Mouse (Mus musculus) stomach, embryonic 14.5 days (tissue): ENCODE measurements at regions not wholly inside any gene's neighbourhood (a gene's known extent, or its start where the extent isn't known, plus 50 kb on each side); places are given as distances from the start of the nearest gene placed in this dataset.
"Not testable (repeated sequence)": the region's sequence is repeated elsewhere in the genome, so short reads cannot be mapped to it uniquely, and the experiment has no call there.

Experiments used
- ATAC-seq: fragments of 200-750 bp; cut with Nextera tagmentation; 2 replicates; pipeline ENCODE4 v1.8.0; 2017; ENCODE audit warnings: low read depth, moderate TSS enrichment; ENCODE audit not compliant: insufficient number of reproducible peaks, insufficient read depth, low FRiP score
- H3K27ac ChIP-seq: fragments of 300-500 bp; sonication (generic); 2 replicates; pipeline ENCODE4 v1.5.1; 2014; ENCODE audit warnings: mild to moderate bottlenecking, low read length, moderate library complexity, mixed read lengths
- H3K27me3 ChIP-seq: fragments of 300-500 bp; sonication (generic); 2 replicates; pipeline ENCODE4 v1.6.1; 2014; ENCODE audit warnings: low read length, control low read depth, mixed read lengths; ENCODE audit not compliant: control insufficient read depth, insufficient read depth
- H3K36me3 ChIP-seq: fragments of 300-500 bp; sonication (generic); 2 replicates; pipeline ENCODE4 v1.6.1; 2014; ENCODE audit warnings: mild to moderate bottlenecking, control low read depth, low read length, moderate library complexity, mixed read lengths; ENCODE audit not compliant: control insufficient read depth, insufficient read depth
- H3K4me1 ChIP-seq: fragments of 300-500 bp; sonication (generic); 2 replicates; pipeline ENCODE4 v1.6.1; 2014; ENCODE audit warnings: low read length, control low read depth, mixed read lengths; ENCODE audit not compliant: control insufficient read depth, insufficient read depth
- H3K4me2 ChIP-seq: fragments of 300-500 bp; sonication (generic); replicated peaks from 2 replicates; pipeline ENCODE4 v1.6.1; 2014; ENCODE audit warnings: low read depth, low read length, control low read depth
- H3K4me3 ChIP-seq: fragments of 300-500 bp; sonication (generic); 2 replicates; pipeline ENCODE4 v1.5.1; 2014; ENCODE audit warnings: low read depth, low read length, control low read depth
- H3K9ac ChIP-seq: fragments of 300-500 bp; sonication (generic); replicated peaks from 2 replicates; pipeline ENCODE4 v1.6.1; 2014; ENCODE audit warnings: low read depth, mild to moderate bottlenecking, control low read depth, low read length, moderate library complexity, mixed read lengths
- H3K9me3 ChIP-seq: fragments of 300-500 bp; sonication (generic); 2 replicates; pipeline ENCODE4 v1.6.1; 2016; ENCODE audit warnings: low read depth, low read length, control low read depth; ENCODE audit not compliant: control insufficient read depth
- WGBS: fragments of 180-500 bp; shearing (Covaris S2); extraction: QIAGEN DNeasy Blood & Tissue Kit; methylation state at CpG from one replicate; pipeline ENCODE4 v1.1.7; 2014; 5-methylcytosine and 5-hydroxymethylcytosine counted together

DNA sequence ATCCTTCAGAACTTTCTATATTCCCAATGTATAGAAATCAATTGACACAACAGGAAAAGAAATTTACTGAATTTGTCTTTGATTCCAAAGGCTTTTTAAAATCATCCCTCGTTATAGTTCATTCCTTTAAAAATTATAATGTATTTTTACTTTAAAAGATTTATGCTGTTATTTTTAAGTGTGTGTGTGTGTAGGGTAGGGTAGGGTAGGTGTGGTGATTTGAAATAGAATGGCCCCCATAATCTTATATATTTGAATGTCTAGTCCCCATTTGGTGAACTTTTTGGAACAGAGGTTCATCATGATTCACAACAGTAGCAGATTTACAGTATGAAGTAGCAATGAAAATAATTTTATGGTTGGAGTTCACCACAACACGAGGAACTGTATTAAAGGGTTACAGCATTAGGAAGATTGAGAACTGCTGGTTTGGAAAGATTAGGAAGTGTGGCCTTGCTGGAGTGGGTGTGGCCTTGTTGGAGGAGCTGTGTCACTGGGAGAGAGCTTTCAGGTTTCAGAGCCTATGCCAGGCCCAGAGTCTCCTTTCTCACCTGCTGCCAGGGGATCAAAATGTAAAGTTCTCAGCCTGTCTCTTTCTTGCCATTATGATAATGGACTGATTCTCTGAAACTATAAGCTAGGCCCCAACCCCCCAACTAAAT lies 88.7 kb upstream of the Immp2l start:
- Histone ChIP-seq H3K36me3 (no peaks in the 10 kb centered on the region), H3K27me3 (no peaks in the 10 kb centered on the region), H3K9me3 (no peaks in the 10 kb centered on the region), H3K4me1 (no peaks in the 10 kb centered on the region), H3K9ac (no peak overlapping the region), H3K4me2 (no peak overlapping the region), H3K27ac (no peak overlapping the region), H3K4me3 (no peak overlapping the region)
- no peak for ATAC-seq
- 80% methylated on average over 2 of the region's 2 CpGs for WGBS

DNA sequence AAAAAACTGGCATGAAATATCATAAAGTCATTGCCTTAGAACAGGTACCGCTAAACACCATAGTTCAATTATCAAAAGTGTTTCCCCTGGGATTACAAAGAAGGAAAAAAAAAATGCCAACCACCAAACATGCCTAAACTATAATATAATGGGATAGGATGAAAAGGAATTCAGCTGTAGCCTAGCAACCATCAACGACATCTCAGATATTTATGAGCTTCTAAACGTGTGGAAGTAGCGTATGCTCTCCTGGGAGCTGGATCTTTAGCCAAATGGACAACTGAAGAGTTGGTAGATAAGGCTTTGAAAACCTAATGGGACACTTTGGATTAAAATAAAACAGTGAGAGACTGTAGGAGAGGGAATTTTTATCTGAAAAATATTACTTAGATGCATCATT lies 86.9 kb upstream of the Immp2l start:
- no peaks in the 10 kb centered on the region for H3K36me3 ChIP-seq
- no peak for ATAC-seq
- WGBS, result 41% methylated on average over 4 of the region's 4 CpGs
- no peak overlapping the region for H3K27ac ChIP-seq
- no peak overlapping the region for H3K9ac ChIP-seq
- no peaks in the 10 kb centered on the region for H3K4me1 ChIP-seq
- no peaks in the 10 kb centered on the region for H3K9me3 ChIP-seq
- H3K4me2 ChIP-seq, result no peak overlapping the region
- H3K27me3 ChIP-seq, result no peaks in the 10 kb centered on the region
- H3K4me3 ChIP-seq, result no peak overlapping the region

DNA sequence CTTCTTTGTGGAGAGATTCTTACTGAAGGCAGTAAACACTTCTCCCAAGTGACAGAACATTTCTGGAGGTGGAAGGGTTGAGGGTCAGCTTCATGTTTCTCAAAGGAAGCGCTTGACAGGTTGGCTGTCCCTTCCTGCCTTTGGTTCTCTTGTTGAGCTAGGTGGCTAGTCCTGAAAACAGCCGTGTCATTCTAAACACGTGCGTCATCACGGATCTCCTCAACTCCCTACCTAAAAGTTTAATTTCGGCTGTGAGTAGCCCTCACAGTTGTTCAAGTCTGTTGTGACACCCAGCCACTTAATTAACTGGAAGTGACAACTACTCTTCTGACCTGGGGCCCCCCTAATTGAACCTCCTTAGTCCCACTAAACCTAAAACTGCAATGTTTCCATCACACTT lies 77.0 kb upstream of the Immp2l start:
- ATAC-seq, result no peak
- no peak overlapping the region for H3K9ac ChIP-seq
- 70% methylated on average over 6 of the region's 6 CpGs for WGBS
- H3K27me3 ChIP-seq, result no peaks in the 10 kb centered on the region
- H3K9me3 ChIP-seq, result no peaks in the 10 kb centered on the region
- H3K4me1 ChIP-seq, result no peaks in the 10 kb centered on the region
- H3K27ac ChIP-seq, result no peak overlapping the region
- no peak overlapping the region for H3K4me2 ChIP-seq
- no peaks in the 10 kb centered on the region for H3K36me3 ChIP-seq
- H3K4me3 ChIP-seq, result no peak overlapping the region

DNA sequence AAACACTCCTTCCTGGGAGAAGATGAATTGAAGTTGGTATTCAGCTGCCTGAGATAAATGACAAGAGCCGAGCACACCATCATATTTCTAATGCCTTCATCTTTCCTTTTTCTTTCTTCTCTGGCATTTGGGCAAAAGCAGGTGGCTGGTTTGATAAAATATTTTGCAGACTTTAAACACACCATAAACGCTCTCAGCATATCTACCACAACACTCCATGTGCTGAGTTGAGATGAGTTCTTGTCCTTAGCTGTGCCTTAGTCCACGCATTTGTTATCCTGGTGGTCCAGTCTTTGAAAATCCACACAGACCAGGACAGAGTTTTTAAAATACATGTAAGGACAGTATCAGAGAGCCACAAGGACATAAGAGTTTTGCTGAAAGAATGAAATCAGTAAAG lies 74.3 kb upstream of the Immp2l start:
- H3K27me3 ChIP-seq, result no peaks in the 10 kb centered on the region
- no peak for ATAC-seq
- H3K4me3 ChIP-seq, result no peak overlapping the region
- H3K36me3 ChIP-seq, result no peaks in the 10 kb centered on the region
- no peak overlapping the region for H3K4me2 ChIP-seq
- H3K27ac ChIP-seq, result no peak overlapping the region
- no peaks in the 10 kb centered on the region for H3K9me3 ChIP-seq
- no peaks in the 10 kb centered on the region for H3K4me1 ChIP-seq
- H3K9ac ChIP-seq, result no peak overlapping the region
- WGBS, result 64% methylated on average over 3 of the region's 3 CpGs

DNA sequence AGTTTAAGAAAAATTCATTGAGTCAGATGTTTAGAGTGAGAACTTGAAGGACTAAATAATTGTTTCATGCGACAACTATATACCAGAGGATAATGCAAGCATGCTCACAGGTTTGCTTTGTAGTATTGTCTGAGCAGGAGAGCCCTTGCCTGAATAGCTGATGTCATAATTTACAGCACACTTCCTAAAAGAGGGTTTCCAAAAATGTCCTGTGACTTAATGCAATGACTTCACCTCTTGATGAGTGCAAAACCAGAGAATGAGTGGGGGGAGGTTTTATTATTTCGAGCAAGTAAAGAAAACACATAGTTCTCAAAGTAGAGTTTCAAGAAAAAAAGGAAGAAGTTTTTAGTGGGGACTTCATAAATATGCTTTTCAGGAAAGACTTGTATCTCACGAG lies 65.4 kb upstream of the Immp2l start:
- Histone ChIP-seq H3K4me3 (no peak overlapping the region), H3K4me2 (no peak overlapping the region), H3K4me1 (no peaks in the 10 kb centered on the region), H3K36me3 (no peaks in the 10 kb centered on the region), H3K27ac (no peak overlapping the region), H3K9me3 (no peaks in the 10 kb centered on the region), H3K9ac (no peak overlapping the region), H3K27me3 (no peaks in the 10 kb centered on the region)
- 83% methylated on average over 3 of the region's 3 CpGs for WGBS
- ATAC-seq, result no peak

DNA sequence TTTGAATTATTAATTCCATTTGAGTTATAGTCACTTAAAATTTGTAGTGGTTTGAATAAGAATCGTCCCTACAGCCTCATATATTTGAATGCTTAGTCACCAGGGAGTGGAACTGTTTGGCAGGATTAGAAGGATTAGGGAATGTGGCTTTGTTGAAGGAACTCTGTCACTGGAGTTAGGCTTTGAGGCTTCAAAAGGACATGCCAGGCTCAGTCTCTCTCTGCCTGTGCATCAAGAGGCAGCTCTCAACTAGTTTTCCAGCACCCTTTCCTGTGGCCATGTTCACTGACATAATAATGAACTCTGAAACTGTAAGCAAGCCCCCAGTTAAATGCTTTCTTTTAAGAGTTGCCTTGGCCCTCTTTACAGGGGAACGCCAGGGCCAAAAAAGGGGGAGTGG lies 58.9 kb upstream of the Immp2l start:
- Histone ChIP-seq H3K27me3 (no peaks in the 10 kb centered on the region), H3K4me3 (no peak overlapping the region), H3K27ac (no peak overlapping the region), H3K9me3 (no peaks in the 10 kb centered on the region), H3K9ac (no peak overlapping the region), H3K36me3 (no peaks in the 10 kb centered on the region), H3K4me2 (no peak overlapping the region), H3K4me1 (no peaks in the 10 kb centered on the region)
- ATAC-seq, result no peak
- 51% methylated on average over 2 of the region's 2 CpGs for WGBS

DNA sequence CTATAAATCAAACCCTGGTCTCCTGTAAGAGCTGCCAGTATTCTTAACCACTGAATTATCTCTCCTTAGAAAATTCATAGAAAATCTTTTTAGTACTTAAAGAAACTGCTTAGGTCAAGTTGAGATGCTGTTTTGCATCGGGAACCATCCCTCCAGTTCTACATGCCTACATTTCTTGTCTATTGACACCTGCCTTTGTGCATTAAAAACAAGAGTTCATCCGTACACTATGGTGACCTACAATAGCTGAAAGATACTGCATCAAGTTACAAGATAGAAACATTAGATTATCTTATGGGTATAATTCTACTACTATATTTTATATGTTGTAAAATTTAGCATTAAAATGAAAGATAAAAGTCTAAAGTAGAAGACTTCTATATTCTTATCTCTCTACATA lies 57.6 kb upstream of the Immp2l start:
- Histone ChIP-seq H3K9ac (no peak overlapping the region), H3K4me1 (no peaks in the 10 kb centered on the region)
- 90% methylated on average over 2 of the region's 2 CpGs for WGBS

DNA sequence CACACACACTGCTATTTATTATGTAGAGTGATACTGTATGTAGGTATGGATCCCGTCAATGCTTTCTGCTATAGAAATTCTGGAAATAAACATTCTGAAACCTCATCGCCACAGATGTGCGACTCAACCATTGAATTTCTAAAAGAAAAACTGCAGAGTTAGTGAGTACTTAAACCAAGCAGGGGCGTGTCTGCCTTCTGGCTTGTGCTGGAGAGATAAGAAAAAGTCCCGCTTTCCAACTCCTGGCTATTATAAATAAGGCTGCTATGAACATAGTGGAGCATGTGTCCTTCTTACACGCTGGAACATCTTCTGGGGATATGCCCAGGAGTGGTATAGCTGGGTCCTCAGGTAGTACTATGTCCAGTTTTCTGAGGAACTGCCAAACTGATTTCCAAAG lies 57.2 kb upstream of the Immp2l start:
- not testable (repeated sequence) for H3K27me3 ChIP-seq, H3K9me3 ChIP-seq, ATAC-seq, H3K36me3 ChIP-seq, H3K4me1 ChIP-seq, H3K4me2 ChIP-seq, H3K27ac ChIP-seq, H3K9ac ChIP-seq, H3K4me3 ChIP-seq
- 75% methylated on average over 6 of the region's 6 CpGs for WGBS

More for the DNA sequence above, 57.6 kb upstream of the Immp2l start:
- ATAC-seq, result no peak
- no peak overlapping the region for H3K27ac ChIP-seq
- H3K9me3 ChIP-seq, result no peaks in the 10 kb centered on the region
- H3K4me2 ChIP-seq, result no peak overlapping the region
- H3K36me3 ChIP-seq, result no peaks in the 10 kb centered on the region
- no peaks in the 10 kb centered on the region for H3K27me3 ChIP-seq
- H3K4me3 ChIP-seq, result no peak overlapping the region

DNA sequence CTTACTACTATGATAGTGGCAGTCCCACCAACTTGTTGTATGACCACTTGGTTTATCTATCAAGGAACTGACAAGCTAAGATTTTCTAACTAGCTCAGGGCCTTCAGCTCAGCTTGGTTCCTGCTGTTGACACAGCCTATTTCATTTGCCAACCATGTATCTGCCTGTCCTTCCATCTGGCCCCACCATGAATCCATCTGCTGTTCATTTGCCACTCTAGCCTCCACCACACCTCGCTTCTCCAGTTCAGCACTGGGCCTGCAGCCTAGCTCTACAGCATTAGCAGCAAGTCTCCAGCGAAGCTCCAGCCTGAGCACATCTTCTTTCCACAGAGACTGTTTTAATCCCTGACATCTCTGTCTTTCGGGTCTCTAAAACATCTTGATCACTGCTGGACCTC lies 51.0 kb upstream of the Immp2l start:
- Histone ChIP-seq H3K9ac (no peak overlapping the region), H3K4me3 (no peak overlapping the region), H3K4me2 (no peak overlapping the region), H3K4me1 (no peaks in the 10 kb centered on the region), H3K27me3 (no peaks in the 10 kb centered on the region), H3K9me3 (no peaks in the 10 kb centered on the region), H3K36me3 (no peaks in the 10 kb centered on the region), H3K27ac (no peak overlapping the region)
- WGBS, result 85% methylated on average over 3 of the region's 3 CpGs
- no peak for ATAC-seq
